Mouse (Mus musculus) spleen, postnatal 10 days (tissue): ENCODE data around the gene Cd300e.
A peak's percentile ranks its signal among the peaks of the same experiment; 100 is the strongest.

Experiments used
- DNase-seq, 2 experiments: peaks; one replicate each; pipeline ENCODE4 v3.0.0; 2021 to 2022; ENCODE audit warnings: low spot score in 2 of 2

Cd300e gene

DNA sequence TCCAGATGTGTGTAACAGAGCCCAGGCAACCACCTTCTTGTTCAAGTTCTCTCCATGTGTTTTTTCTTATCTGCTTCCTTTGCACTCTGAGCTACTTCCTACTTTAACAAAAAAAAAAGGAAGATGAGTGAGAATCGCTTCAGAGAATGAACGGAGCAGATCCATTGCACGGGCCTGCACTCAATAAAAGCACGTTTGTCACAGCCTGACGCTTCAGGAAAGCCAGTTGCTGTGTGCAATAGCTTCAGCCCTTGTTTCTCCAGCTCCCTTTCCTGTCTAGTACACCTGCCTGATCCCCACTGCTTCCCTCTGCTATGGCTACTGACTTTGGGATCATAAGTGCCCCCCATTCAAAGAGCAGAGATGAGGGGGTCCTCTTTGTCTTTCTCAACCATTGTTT is at the start of gene Cd300e:
Gene Cd300e (minus strand): TSS at position 101 of the 400 bp plus-strand sequence.
- DNase-seq: no peak

DNA sequence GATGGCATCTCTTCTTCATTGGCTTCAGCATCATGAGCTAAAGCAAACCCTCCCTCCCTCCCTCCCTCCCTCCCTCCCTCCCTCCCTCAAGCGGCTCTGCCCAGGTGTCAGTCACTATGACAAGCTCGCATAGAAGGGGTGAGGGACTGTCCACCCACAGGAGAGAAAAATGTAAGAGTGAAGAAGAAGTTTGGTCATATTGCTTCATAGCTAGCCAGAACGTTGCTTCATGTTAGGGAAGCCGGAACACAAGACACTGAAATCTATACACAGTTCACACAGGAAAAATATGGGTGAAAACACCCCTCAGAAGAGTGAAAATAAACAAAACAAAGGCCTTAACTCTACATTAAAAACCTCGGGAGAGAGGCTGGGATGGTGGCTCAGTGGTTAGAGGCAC is 48.3 kb upstream of the Cd300e start:
- DNase-seq: no peak

DNA sequence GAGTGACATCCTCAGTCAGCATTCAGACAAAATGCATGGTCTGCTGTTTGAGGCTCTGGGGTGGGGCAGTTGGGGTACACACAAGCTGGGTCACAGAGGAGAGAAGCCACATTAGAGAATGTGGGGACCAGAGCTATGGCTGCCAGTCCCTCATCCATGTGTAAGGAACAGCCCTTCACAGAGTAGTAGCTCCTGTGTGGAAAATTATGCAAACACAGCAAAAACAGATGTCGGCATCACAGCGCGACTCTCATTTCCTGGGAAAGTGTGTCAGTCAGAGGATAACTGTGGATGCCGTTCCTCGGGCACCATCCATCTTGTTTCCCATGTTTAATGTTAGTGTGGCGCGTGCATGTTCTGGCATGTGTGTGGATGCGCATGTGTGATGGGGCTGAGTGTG is 46.2 kb upstream of the Cd300e start:
- no peak for DNase-seq

DNA sequence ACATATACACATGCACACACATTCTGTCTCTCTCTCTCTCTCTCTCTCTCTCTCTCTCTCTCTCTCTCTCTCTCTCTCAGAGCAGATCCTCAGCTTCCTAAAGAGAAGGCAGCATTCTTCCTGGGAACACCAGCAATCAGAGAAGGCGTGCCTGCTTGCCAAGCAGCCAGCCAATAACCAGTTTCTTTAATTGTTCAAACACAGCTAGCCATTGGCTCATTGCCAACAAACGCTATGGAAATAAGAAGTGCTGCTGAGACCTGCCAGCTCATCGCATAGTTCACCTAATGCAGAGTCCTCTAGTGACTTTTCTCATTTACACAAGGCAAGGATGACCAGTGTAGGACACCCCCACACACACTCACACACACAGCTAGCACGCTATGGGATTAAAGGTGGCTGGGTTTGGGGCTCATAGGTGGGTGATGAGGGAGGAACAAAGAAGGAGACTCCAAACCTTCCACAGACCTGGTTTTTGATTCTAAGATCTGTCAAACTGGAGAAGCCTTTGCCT is 45.5 kb upstream of the Cd300e start:
- no peak for DNase-seq

DNA sequence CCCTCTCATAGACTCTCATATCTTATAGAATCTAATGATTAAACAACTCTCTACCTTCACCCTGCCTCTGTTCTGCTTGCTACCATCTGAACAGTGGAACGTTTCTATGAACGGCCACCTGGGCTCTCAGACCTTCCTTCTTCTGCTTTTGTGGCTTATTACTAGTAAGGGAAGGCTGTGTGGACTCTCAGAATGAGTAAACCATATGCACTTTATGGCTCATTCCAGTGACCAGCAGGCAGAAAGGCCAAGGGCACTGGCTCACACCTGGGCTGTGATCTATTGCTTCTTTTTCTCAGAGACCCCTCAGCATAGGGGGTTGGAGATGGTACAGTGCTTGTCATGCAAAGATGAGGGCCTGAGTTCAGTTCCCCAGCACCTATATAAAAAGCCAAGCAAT is 44.7 kb upstream of the Cd300e start:
- no peak for DNase-seq

DNA sequence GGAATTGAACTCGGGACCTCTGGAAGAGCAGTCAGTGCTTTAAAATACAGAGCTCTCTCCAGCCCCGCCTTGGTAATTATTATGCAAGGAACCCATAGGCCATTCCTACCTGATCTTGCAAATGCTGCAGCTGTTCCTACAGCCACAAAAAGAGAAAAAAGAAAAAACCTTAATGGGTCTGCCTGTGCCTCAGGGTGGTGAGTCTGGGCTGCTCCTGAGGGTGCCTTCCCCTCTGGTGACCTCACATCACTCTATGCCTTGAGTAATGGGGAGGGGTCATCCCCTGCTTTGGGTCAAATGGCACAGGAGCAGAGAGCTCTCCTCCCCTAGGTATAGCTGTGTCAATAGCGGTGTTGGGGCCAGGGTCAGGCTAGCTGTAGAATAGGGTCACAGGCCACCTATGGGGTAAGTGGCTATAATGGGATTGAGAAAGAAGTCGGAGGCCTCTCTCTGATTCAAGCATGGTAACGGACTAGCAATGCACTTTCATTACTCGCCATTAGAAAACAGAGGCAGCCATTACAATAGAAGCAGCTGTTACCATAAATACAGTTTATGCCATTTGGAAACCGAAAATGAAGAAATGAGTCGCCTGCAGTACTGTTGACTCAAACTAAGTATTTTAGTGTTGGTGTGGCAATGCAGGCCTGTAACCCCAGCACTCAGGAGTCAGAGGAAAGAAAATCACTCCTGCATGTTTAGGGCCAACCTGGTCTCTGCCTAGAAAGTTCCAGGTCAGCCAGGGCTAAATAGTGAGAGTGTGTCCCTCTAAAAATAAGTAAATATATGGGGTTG is 43.0 kb upstream of the Cd300e start:
- no peak for DNase-seq

DNA sequence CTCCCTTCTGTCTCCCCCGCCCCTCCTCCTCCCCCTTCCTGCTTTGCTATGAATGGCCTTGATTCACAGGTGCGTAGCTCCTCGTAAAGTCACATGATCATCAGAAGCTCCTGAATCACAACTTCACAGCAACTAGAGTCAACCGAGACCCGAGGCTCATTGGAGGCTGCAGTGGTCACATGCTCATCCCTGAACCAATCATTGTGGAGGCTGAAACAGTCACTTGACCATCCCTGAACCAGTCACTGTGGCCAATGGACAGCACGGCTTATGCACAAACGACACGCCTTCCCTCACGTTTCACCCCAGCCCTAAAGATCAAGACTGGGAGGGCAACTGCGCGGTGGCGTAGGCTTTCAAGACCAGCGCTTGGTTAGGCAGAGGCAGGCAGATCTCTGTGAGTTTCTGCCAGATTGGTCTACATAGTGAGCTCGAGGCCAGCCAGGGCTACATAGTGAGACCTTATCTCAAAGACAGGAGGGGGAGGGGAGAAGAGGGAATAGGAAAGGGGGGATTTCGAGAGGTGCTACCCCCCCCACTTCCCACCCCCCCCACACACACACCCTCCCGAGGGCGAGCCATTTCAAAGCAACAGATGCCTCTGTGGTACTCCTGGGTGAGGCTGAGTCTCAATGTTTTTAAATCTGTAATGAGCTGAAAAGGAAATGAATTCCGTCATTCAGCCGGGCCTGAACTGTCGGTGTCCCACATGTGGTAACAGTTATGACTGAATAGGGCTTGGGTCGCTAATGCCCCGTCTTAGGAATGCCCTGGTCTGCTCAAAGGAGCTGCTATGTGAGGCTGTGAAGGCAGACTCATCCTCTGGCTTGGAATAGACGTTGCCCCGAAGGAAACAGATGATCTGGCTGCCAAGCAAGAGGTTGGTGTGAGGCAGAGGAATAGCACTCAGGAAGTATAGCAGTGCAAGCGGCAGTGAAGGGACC is 41.8 kb upstream of the Cd300e start:
- no peak for DNase-seq

DNA sequence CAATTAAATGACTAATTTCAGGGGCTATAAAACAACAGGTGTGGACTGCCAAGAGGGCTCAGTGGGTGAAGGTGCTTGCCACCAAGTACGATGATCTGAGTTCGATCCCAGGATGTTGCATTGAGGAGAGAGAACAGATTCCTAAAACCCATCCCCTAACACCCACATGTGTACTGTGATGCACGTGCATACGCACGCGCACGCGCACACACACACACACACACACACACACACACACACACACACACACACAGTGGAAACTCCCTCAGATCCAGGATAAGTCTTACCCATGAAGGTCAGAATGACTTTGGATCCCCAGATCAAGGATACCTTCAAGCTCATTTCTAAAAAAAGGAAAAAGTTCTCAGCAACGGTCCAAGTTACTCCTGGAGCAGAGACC is 40.1 kb upstream of the Cd300e start:
- DNase-seq: no peak

DNA sequence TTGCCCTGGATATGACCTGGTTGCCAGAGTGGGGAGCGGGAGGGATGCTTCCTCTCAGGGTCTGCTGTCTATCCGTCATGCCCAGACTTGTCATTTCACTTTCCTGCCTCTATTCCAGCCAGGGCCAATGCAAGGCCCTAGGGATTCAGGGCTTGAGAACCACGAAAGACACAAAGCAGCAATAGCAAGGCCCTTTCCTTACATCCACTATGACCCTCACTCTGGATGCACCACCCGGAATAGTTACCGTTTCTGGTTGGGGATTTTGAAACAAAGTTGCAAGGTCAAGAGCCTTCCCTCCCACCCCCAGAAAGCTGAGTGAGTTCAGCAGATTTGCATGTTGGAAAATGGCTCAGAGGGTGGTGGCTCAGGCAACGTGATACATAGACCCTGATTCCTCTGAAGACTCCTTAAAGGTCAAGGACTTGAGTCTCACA is 39.7 kb upstream of the Cd300e start:
- no peak for DNase-seq

DNA sequence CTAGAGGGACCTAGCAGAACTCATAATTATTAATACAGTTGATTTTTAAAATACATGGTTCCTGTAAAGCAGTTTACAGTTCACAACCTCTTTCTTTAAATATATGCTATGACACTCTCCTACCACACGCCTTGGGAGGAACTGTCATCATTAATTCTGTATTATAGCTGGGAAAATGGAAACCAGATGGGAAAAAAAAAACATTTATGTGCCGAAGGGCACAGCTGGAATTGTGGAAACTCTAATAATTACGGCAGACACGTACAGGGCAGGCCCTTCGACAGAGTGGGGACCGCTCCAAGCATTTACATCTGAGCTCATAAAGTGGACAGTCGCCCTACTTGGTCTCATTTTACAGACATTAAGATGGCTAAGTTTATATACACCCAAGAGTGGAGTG is 38.8 kb upstream of the Cd300e start:
- DNase-seq: no peak

DNA sequence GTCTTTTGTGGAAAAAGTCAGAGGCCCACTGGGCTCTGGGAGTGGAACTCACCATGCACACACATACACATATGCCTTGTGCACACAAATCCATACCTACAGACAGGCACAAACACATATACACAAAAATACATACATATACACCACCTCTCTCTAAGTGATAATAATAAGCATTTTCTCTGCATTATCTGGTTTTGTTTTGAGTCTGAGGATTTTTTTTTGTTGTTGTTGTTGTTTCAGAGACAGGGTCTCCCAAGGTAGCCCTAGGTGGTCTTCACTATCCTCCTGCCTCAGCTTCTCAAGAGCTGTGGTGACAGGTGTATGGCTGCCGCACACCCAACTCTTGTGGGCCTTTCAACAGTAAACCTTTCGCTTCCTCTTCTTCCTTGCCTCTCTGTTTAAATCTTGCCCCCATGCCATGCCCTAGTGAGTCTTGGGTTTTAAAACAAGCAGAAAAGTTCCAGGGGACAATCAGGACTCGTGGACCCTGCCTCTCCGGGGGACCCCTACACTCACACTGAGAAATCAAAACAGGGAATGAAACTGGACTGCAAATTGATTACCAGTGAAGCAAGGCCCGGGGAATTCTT is 38.1 kb upstream of the Cd300e start:
- DNase-seq: no peak

DNA sequence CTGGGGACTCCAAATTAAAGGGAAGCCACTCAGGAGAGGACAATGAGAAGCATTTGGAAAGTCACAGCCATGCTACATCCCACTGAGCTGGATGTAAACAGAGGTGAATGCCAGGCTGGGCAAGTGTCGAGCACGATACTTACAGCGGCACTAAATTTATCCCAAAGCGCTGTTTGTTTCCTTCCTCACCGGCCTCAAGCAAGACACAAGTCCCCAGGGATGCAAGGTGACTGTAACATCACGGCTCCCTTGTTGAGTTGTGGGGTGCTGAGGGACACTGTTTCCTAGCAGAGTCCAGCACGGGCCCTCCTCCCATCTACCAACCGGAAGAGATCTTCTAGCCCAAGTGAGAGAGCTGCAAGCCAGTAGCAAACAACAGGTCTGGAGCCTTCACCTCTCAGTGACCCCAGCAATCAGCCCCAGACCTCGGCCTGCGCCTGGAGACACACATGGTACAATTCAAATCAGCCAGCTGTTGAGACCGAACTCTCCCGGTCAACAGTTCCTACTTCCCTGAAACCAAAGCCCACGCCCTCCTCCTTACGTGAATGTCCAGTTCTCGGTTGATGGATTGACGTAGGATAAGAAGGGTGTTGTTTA is 37.4 kb upstream of the Cd300e start:
- DNase-seq: no peak

DNA sequence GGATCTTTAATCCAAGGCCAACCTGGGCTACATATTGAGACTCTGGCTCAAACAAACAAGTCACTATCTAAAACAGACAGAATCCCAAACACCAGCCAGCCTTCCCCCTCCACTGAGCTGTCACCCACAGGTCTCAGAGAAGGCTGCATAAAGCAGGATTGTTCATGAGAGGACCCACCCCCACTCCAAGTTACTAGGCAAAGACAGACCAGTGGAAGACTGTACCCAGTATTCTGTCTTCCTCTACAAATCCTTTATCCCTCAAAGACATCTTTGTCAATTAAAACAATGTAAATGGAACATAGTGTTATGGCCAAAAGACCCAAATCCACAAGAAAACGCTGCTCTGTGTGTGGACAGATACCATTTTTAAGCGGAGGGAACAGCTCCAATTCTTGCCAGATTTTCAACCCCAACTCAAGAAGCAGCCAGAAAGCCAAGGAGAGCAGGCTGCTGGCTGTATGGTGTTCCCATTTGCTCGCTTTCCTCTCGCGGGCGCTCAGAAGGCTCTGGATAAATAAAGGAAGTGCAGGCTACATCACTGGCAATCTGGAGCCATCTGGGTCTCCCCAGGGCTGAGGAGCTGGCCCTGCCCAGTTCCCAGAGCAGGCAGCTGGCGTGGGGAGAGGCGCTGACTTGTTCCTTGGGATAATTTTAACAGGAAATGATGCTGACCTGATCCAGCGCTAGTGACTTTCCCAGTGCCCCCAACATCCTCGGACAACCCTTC is 36.4 kb upstream of the Cd300e start:
- DNase-seq: no peak

DNA sequence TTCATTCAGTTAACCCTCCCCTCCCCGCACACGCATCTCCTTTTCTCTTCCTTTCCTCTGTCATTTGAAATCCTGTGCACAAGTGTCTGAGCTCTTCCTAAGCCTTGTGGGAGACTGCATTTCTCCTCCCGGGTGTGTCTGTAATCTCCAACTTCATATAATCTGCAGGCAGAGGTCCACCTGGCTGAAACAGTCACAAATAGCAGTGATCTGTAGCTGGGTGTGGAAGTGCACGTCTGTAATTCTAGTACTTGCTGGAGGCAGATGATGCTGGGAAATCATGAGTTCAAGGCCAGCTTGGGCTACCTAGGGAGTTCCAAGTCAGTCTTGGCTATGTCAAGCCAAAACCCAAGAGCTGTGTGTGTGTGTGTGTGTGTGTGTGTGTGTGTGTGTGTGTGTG is 30.2 kb upstream of the Cd300e start:
- DNase-seq: no peak

DNA sequence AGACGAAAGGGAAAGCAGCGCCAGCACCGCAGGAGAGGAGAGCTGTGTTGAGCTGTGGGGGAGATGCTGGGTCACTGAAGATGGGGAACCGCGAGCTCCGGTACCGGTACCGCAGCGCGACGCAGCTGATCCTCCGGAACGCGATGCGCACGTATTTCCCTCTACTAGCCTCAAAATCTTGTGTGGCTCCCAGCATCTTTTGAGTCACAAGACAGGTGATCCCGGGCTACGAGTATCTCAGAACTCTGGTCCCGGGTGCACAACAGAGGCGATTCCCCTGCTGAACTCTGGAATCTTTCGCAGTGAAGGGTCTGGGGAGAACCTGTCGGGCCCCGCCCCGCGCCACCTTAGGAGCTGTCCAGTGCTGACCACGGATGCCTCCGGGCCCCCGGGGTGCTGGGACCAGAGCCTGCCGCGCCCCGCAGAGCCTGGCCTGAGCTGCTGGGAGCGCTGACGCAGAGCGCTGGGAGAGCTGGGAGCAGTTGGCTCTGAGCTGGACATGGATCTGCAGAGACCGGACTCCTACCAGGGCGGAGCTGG is 29.5 kb upstream of the Cd300e start, which contains the start of gene Rab37:
Gene Rab37 (plus strand): TSS at position 70 of the 540 bp plus-strand sequence.
- DNase-seq: peak in 1 of 2 experiments; percentile 39

DNA sequence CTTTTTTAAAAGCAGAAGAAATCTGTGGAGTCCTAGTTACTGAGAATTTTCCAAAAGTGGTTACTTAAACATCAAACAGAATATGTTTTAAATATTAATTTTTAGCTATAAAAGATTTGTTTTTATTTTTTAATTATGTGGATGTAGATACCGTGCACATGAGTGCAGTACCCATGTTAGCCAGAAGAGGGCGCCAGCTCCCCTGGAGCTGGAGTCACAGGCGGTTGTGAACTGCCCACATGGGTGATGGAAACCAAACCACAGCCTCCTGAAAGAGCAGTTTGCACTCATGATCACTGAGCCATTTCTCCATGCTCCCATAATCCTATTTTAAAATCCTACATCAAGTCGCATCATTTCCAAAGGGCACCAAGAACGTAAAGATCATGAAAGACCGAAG is 27.9 kb upstream of the Cd300e start:
- no peak for DNase-seq

DNA sequence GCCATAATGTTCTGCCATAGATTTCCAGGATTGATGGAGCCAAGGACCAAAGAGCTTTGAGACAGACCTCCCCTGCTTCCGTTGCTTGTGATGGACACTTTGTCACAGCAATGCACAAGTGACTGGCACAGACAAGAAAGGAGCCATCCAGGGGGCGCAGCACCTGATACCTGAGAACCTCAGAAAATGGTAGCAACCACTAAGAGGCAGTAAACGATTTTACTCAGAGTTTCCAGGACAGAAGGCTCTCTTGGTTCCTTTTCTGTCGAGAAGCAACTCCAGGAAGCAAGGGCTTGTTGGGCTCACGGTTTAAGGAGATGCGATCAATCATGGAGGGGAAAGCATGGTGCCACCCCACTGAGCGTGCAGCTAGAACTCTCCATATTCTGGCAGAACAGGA is 24.2 kb upstream of the Cd300e start:
- DNase-seq: no peak

DNA sequence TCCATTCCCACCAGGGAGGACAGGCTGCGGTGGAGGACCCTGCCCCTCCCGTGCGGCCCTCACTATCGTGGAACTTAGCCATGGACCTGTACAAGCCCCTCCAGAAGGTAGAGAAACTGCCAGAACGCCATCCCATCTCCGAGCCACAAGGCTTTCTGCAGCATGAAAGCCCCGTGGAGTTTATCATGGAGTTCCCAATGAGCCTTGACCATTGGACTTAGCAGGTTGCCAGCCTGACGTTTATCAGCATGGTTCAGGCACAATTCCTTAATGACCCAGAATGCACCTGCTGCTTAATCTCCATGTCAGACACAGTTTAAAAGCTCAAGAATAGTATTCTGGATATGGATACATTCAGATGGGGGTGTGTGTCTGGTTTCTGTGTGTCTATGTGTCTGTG is 23.1 kb upstream of the Cd300e start:
- DNase-seq: no peak

DNA sequence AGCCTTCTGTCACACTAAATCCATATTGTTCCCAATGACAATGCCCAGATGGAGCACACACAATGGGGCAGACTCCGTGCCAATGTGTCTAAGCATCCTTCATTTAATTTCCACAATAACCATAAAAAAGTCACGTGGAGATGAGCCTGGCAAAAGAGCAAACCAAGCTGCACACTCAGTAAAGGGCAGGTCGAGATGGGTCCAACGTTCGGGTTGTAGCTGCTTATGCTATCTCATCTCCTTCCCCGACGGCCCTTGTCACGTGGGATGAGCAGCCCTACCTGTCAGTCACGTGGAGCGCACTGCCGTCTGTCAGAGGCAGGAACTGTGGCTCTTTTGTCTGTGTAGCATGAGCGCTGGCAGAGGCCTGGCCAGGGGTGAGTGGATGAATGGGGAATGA is 22.6 kb upstream of the Cd300e start:
- DNase-seq: no peak

DNA sequence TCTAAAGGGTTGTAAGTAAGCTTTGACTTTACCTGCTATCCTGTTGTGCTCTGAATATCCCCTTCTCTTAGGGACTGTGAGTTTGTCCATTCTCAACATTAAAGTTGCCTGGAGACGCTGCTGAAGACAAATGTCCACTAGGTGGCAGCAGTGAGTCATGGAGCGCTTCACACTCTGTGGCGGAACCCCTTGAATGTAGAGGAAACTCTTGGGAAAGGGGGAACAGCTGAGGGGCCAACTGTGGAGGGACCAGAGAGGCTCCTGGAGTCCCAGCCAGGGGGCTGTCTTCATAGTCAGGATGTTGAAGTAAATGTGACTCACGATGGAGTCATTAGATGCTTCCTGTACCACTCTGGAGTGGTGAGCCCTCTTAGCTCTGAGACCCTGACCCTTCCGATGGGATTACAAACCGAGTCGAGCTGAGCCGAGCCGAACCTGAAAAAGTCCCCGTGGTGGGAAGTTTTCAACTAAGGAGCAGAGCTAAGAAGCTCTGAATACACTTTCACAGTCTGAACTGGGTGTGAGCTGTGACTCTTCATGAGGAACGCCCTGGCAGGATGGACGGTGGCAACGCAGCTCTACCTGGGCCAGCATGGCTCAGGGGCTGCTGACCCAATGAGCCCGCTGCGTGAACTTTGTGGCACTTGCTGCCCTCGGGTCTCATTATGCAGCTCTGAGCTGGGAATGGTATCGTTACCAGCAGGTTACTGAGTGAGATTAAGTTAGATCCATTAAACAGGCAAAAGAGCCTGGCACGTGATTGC is 21.6 kb upstream of the Cd300e start:
- DNase-seq: peak; percentile 54 to 78
